Mouse (Mus musculus) kidney, embryonic 14.5 days (tissue): Measurements from ENCODE around the gene Nr1i3. TPM values are rescaled to one million over a fixed set of nuclear protein-coding genes. Genes with fewer than 3 reads are reported as not detected.

Experiments used
- ATAC-seq: fragments of 200-750 bp; cut with Nextera tagmentation; 2 replicates; pipeline ENCODE4 v1.8.0; 2017; ENCODE audit warnings: moderate number of reproducible peaks, mild to moderate bottlenecking, moderate TSS enrichment, moderate library complexity; ENCODE audit not compliant: low FRiP score, low TSS enrichment
- H3K27ac ChIP-seq: fragments of 300-500 bp; sonication (generic); 2 replicates; pipeline ENCODE4 v1.5.1; 2014; ENCODE audit warnings: low read depth, mild to moderate bottlenecking, low read length, moderate library complexity, mixed read lengths
- H3K27me3 ChIP-seq: fragments of 300-500 bp; sonication (generic); 2 replicates; pipeline ENCODE4 v1.6.1; 2014; ENCODE audit warnings: mild to moderate bottlenecking, low read length; ENCODE audit not compliant: control insufficient read depth, insufficient read depth
- H3K36me3 ChIP-seq: fragments of 300-500 bp; sonication (generic); 2 replicates; pipeline ENCODE4 v1.6.1; 2014; ENCODE audit warnings: low read length, mixed read lengths; ENCODE audit not compliant: control insufficient read depth, insufficient read depth
- H3K4me1 ChIP-seq: fragments of 300-500 bp; sonication (generic); 2 replicates; pipeline ENCODE4 v1.6.1; 2014; ENCODE audit warnings: low read length, mixed read lengths; ENCODE audit not compliant: control insufficient read depth, insufficient read depth
- H3K4me2 ChIP-seq: fragments of 300-500 bp; sonication (generic); replicated peaks from 2 replicates; pipeline ENCODE4 v1.6.1; 2014; ENCODE audit warnings: low read depth, mild to moderate bottlenecking, low read length
- H3K4me3 ChIP-seq: fragments of 300-500 bp; sonication (generic); 2 replicates; pipeline ENCODE4 v1.5.1; 2014; ENCODE audit warnings: mild to moderate bottlenecking, low read length
- H3K9ac ChIP-seq: fragments of 300-500 bp; sonication (generic); 2 replicates; pipeline ENCODE4 v1.6.1; 2014; ENCODE audit warnings: low read depth, mild to moderate bottlenecking, low read length, moderate library complexity
- H3K9me3 ChIP-seq: fragments of 300-500 bp; sonication (generic); 2 replicates; pipeline ENCODE4 v1.6.1; 2016; ENCODE audit warnings: low read length; ENCODE audit not compliant: control insufficient read depth
- WGBS: fragments of 180-500 bp; shearing (Covaris S2); extraction: QIAGEN DNeasy Blood & Tissue Kit; methylation state at CpG from one replicate; pipeline ENCODE4 v1.1.7; 2014; 5-methylcytosine and 5-hydroxymethylcytosine counted together
- polyA plus RNA-seq: library from polyadenylated mRNA; unstranded; fragments of >200 nt; fragmentation: Nextera tagmentation; extraction: Ambion mirVana; gene quantifications from 2 replicates; pipeline ENCODE4 v1.2.1, GENCODE M21; 2014

The Nr1i3 gene
- polyA plus RNA-seq, 1 experiment from 2014 or later, result 0.27 TPM

DNA sequence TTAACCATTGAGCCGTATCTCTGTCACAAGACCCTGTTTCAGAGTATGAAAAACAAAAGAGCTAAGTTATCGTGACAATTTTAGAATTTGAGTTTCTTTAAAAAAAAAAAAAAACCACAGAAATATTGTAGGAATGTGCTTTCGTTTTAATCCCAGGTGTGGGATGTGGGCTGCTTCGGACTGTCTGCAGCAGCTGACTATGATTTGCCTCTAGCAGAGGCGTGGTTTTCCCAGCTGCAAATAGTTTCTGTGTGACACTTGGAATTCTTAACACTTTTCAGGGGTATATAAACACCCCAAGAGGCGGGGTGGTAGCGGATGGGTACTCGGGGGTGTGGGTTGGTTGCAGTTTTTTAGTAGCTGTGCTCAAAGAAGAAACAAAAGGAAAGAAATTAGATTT is 31.6 kb downstream of the Nr1i3 start:
- Histone ChIP-seq H3K4me2 (no peak overlapping the region), H3K36me3 (peaks cover 46% of the 10 kb centered on the region)

DNA sequence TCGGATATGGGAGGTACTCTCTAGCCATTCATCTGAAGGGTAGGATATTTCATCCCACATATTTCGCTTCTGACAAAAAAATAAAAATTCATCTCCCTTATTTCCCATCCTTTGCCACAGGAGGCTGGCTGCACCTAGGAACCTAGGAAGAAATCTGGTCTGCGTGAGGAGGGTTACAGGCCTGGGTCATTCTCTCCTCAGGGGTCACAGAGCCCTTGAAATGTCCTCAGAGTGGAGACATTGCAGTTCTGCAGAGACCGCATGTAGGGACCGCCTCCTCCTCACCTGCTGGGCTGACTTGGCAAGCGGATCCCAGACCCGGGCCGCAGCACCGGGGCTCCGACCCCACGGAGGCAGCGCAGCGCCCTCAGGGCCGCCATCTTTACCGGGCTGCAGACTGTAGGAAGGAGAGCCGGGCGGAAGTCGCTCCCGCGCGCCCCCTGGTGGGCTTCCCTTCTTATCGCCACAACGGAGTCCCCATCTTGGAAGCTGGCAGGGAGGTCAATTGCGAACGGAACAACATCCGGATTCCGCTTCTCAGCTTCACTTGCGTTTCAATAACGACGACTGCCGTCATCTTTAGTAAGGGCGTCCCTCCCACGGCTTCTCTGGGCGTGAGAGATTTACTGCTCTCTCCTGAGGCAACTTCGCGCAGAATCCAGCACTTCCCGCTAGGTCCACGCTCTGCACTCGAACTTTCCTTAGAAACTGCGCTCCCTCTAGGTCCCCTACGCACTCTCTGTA is 33.1 kb downstream of the Nr1i3 start:
- H3K27ac ChIP-seq, result peak overlapping the region; percentile 71
- H3K9me3 ChIP-seq, result no peaks in the 10 kb centered on the region
- peaks cover 30% of the 10 kb centered on the region for H3K36me3 ChIP-seq
- under 1% methylated on average over 41 of the region's 41 CpGs for WGBS
- peak overlapping the region; percentile 82 for H3K4me2 ChIP-seq
- no peaks in the 10 kb centered on the region for H3K27me3 ChIP-seq
- peaks cover 34% of the 10 kb centered on the region for H3K4me1 ChIP-seq
- ATAC-seq, result peak; percentile 90
- H3K4me3 ChIP-seq, result peak overlapping the region; percentile 88
- H3K9ac ChIP-seq, result peak overlapping the region; percentile 88

More for the DNA sequence above, 31.6 kb downstream of the Nr1i3 start:
- no peak overlapping the region for H3K27ac ChIP-seq
- peaks cover 25% of the 10 kb centered on the region for H3K4me1 ChIP-seq
- no peak overlapping the region for H3K9ac ChIP-seq
- WGBS, result 96% methylated on average over 8 of the region's 8 CpGs
- no peak for ATAC-seq
- H3K9me3 ChIP-seq, result no peaks in the 10 kb centered on the region
- no peak overlapping the region for H3K4me3 ChIP-seq
- no peaks in the 10 kb centered on the region for H3K27me3 ChIP-seq

DNA sequence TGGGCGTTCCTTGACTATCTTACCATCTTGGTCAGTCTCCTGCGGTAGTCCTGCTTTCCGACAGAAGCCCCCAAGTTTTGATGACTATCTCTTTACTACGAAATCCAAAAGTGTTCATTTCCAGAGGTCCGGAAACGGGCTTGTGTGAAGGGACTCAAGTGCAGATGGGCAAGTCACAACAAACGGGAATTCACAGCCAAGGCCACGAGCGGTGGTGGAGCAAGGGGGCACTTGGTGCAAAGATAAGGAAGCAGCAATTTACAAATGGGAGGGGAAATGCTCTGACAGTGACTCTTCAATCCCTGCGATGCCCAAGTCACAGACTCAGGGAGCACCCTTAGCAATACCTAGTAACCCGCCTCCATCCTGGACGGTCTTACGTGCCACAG is 33.7 kb downstream of the Nr1i3 start:
- Histone ChIP-seq H3K9ac (peak overlapping the region; percentile 1), H3K27me3 (no peaks in the 10 kb centered on the region), H3K9me3 (no peaks in the 10 kb centered on the region), H3K36me3 (peaks cover 25% of the 10 kb centered on the region), H3K4me1 (peaks cover 34% of the 10 kb centered on the region), H3K4me2 (peak overlapping the region; percentile 45), H3K27ac (peak overlapping the region; percentile 60), H3K4me3 (peak overlapping the region; percentile 88)
- 9% methylated on average over 13 of the region's 13 CpGs for WGBS
- peak; percentile 0; the same call in 1 of the 2 replicates for ATAC-seq

DNA sequence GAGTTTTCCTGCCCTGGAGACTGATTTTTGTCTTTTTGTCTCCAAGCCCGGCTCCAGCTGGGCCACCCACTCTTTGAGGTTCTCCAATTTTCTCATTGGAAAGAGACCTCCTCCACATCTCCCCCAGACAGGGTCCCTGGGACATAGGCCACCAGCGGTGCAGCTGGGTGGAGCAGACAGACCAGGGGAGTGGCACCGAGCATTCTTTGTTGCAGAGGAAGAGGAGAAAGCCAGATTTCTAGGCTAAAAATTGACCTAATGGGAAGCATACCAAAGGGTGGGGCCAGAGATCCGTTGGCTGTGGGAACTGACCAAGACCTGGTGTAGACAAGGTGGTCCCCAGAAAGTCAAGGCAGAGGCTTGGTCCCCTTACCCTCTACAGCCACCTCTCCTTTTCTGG is 34.1 kb downstream of the Nr1i3 start:
- Histone ChIP-seq H3K4me1 (peaks cover 38% of the 10 kb centered on the region), H3K4me3 (no peak overlapping the region)
- ATAC-seq, result no peak

DNA sequence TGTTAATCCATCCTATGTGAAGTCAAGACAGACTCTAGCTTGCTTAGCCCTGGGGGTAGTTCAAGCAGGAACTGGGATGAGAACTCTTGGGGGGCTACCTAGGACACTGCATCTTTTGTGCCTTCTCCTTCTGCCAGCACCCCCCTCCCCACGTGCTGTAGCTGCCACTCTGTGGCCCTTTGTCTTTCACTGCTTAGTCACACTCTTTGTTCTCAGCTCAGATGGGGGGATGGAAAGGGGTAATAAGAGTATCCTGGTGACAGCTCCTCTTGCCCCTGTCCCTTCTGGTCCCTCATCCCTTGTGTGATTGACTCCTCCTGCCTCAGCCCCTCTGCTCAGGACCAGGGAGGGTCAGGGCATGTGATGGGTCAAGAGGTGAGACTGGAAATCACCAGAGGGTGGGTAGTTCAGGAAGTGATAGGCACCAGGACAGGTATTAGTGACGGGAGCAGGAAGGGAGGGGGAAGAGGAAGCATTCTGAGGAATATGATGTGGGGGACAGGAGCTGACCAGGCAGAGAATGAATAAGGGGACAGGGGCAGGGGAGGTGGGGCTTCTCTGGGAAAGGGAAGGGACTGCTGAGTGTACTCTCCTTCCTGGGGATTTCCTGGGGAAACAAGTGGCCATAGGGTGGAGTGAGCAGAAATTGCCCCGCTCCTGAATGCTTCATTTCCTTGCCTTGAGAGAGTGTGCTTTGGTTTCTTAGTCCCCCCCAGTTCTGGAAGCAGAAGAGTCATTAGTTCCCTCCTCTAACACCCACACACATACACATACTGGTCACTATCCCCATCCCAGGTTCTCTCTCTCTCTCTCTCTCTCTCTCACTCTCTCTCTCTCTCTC is 34.8 kb downstream of the Nr1i3 start:
- Histone ChIP-seq H3K4me1 (peaks cover 38% of the 10 kb centered on the region), H3K9me3 (no peaks in the 10 kb centered on the region), H3K27me3 (no peaks in the 10 kb centered on the region), H3K36me3 (peaks cover 14% of the 10 kb centered on the region), H3K4me2 (peak overlapping the region; percentile 45; the same call in 1 of the 2 replicates), H3K27ac (peak overlapping the region; percentile 60), H3K4me3 (no peak overlapping the region), H3K9ac (no peak overlapping the region)
- no peak for ATAC-seq
- 19% methylated on average over 3 of the region's 3 CpGs for WGBS

More for the DNA sequence above, 34.1 kb downstream of the Nr1i3 start:
- Histone ChIP-seq H3K9me3 (no peaks in the 10 kb centered on the region), H3K4me2 (peak overlapping the region; percentile 45), H3K36me3 (peaks cover 21% of the 10 kb centered on the region), H3K9ac (peak overlapping the region; percentile 1; the same call in 1 of the 2 replicates), H3K27me3 (no peaks in the 10 kb centered on the region), H3K27ac (peak overlapping the region; percentile 60)
- WGBS, result 27% methylated on average over 4 of the region's 4 CpGs

DNA sequence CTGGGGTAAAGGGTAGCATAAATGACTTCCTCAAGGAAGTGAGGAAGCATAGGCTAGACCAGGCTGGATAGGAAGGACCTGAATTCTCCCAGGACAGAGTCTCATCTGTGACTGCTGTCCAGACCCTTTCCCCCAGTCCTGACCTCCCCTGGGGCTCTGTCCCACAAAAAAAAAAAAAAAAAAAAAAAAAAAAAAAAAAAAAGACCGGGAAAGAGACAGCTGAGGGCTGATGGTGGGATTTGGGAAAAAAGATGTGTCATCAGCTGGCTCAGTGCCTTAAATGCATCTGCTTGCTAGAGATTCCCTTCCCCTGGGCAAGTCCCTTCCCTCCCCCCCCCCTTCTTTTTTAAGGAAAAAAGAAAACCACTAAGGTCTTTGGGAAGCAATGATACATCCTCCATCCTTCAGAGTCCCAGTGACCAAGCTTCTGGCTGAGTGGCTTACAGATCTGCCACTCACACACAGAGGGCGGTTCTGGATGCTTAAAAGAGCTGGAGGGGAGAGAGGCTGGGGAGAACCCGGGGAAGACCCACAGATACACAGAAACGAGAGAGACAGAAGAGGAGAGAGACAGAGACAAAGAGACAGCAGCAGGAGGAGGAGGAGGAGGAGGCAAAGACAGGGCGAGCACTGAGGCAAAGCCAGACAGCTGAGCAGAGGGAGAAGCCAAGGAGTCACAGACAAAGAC is 36.3 kb downstream of the Nr1i3 start, which contains the start of gene Adamts4:
Gene Adamts4 (plus strand): TSS at position 509 of the 688 bp plus-strand sequence.
- Histone ChIP-seq H3K4me3 (peak within 1 kb of the TSS; percentile 41), H3K4me2 (peak within 1 kb of the TSS; percentile 66), H3K27me3 (no peaks in the 10 kb centered on the region), H3K27ac (peak within 1 kb of the TSS; percentile 89), H3K4me1 (peaks cover 38% of the 10 kb centered on the region), H3K9me3 (no peaks in the 10 kb centered on the region), H3K9ac (peak within 1 kb of the TSS; percentile 54), H3K36me3 (peaks cover 8% of the 10 kb centered on the region)
- ATAC-seq, result no peak
- 13% methylated on average over 4 of the region's 5 CpGs for WGBS

DNA sequence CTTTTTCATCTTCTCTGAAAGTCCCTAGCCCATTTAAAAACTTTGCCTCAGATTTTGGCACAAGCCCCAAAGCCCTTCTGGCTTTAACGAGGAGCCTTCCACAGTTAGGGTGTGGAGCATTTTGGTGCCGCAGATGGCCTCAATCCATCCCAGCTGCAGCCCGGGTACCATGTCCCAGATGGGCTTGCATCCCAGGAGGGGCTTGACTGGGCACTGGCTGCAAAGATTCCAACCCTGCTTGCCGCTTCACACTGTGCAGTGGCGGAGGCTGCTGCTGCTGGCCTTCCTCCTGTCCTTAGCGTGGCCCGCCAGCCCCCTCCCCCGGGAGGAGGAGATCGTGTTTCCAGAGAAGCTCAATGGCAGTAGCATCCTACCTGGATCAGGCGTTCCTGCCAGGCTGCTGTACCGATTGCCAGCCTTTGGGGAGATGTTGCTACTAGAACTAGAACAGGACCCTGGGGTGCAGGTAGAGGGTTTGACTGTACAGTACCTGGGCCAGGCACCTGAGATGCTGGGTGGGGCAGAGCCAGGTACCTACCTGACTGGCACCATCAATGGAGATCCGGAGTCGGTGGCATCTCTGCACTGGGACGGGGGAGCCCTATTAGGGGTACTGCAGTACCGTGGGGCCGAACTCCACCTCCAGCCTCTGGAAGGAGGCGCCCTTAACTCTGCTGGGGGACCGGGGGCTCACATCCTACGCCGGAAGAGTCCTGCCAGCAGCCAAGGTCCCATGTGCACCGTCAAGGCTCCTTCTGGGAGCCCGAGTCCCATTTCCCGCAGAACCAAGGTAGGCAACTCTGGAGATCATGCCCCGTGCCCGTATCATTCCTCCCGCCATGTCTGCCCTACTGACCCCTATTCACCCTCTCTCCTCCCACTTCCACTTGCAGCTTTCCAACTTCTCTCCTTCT is 37.2 kb downstream of the Nr1i3 start, which contains the start of gene Ndufs2:
Gene Ndufs2 (minus strand): TSS at position 709 of the 914 bp plus-strand sequence.
- ATAC-seq, result 0 out of 2 replicates have a peak, but pooled peaks have one; percentile 5
- Histone ChIP-seq H3K4me3 (peak within 1 kb of the TSS; percentile 41), H3K27ac (peak within 1 kb of the TSS; percentile 89), H3K36me3 (peaks cover 6% of the 10 kb centered on the region), H3K4me2 (peak within 1 kb of the TSS; percentile 66), H3K4me1 (peaks cover 35% of the 10 kb centered on the region), H3K9me3 (no peaks in the 10 kb centered on the region), H3K27me3 (no peaks in the 10 kb centered on the region), H3K9ac (peak within 1 kb of the TSS; percentile 54)
- 7% methylated on average over 26 of the region's 26 CpGs for WGBS
